Mouse (Mus musculus) megakaryocyte, embryonic 14.5 days (primary cell): ENCODE measurements at regions not wholly inside any gene's neighbourhood (a gene's known extent, or its start where the extent isn't known, plus 50 kb on each side); places are given as distances from the start of the nearest gene placed in this dataset.

Experiments
- H3K27me3 ChIP-seq: replicated peaks from 2 replicates; pipeline ENCODE3; 2012; ENCODE audit warnings: inconsistent platforms
- H3K36me3 ChIP-seq: replicated peaks from 2 replicates; pipeline ENCODE3; 2012; ENCODE audit warnings: low read length, inconsistent platforms, mixed read lengths
- H3K4me1 ChIP-seq: 2 replicates; pipeline ENCODE4 v1.6.1; 2012; ENCODE audit warnings: inconsistent platforms
- H3K4me3 ChIP-seq: replicated peaks from 2 replicates; pipeline ENCODE3; 2012; ENCODE audit warnings: moderate library complexity, mild to moderate bottlenecking, inconsistent platforms
- H3K9me3 ChIP-seq: 2 replicates; pipeline ENCODE4 v1.6.1; 2012; ENCODE audit warnings: inconsistent platforms
- FLI1 ChIP-seq: IDR thresholded peaks from 2 replicates; pipeline ENCODE4 v1.6.1; 2012; ENCODE audit warnings: low read length, inconsistent platforms, mixed read lengths
- GATA1 ChIP-seq: IDR thresholded peaks from 3 replicates; pipeline ENCODE4 v1.6.1; 2012; ENCODE audit warnings: mixed read lengths, low read length, inconsistent platforms, borderline replicate concordance

GRCm38 (mm10) chr10:25118674-25119670 lies 188.7 kb downstream of the Akap7 start:
- H3K4me3 ChIP-seq: peak overlapping the region; percentile 86
- H3K27me3 ChIP-seq: no peaks in the 10 kb centered on the region
- peaks cover 46% of the 10 kb centered on the region for H3K4me1 ChIP-seq
- 0 out of 2 replicates have a peak, but pooled peaks cover 2% of the 10 kb centered on the region for H3K9me3 ChIP-seq
- no peaks in the 10 kb centered on the region for H3K36me3 ChIP-seq
- TF ChIP-seq GATA1 (peak; percentile 23; the same call in 1 of the 3 replicates), FLI1 (no peak)

DNA sequence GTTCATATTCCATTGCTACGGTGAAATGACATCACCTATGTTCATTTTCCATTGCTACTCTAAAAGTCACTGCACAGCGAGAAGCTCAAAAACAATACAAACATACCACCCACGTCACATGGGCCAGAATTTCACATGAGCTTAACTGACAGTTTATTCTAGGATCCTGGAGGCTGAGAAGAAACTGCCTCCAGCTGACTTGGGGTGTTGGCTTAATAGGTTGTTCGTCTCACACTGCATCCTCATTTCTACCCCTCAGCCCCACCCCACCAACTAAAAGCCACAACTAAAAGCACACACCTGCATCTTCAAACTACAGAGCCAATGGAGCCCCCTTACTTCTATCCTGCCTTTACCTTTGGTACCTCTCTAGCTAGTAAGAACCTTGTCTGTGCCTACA lies 187.0 kb upstream of the Arg1 start:
- Histone ChIP-seq H3K36me3 (no peaks in the 10 kb centered on the region), H3K9me3 (0 out of 2 replicates have a peak, but pooled peaks cover 2% of the 10 kb centered on the region), H3K4me3 (no peak overlapping the region), H3K4me1 (peaks cover 31% of the 10 kb centered on the region), H3K27me3 (no peaks in the 10 kb centered on the region)
- TF ChIP-seq FLI1: no peak
- TF ChIP-seq GATA1: no peak

- Histone ChIP-seq H3K4me3 (no peak overlapping the region), H3K27me3 (no peaks in the 10 kb centered on the region), H3K4me1 (peaks cover 14% of the 10 kb centered on the region), H3K9me3 (0 out of 2 replicates have a peak, but pooled peaks cover 2% of the 10 kb centered on the region), H3K36me3 (no peaks in the 10 kb centered on the region)
- TF ChIP-seq GATA1: no peak
- TF ChIP-seq FLI1: no peak
Measured at GRCm38 (mm10) chr10:25112449-25113171, 185.3 kb upstream of the Arg1 start.

GRCm38 (mm10) chr10:25111636-25112422 lies 184.5 kb upstream of the Arg1 start:
- H3K4me1 ChIP-seq: peaks cover 8% of the 10 kb centered on the region; the same call in 1 of the 2 replicates
- no peaks in the 10 kb centered on the region for H3K36me3 ChIP-seq
- H3K9me3 ChIP-seq: 0 out of 2 replicates have a peak, but pooled peaks cover 2% of the 10 kb centered on the region
- no peaks in the 10 kb centered on the region for H3K27me3 ChIP-seq
- no peak overlapping the region for H3K4me3 ChIP-seq
- TF ChIP-seq FLI1 (no peak), GATA1 (no peak)

- no peaks in the 10 kb centered on the region for H3K9me3 ChIP-seq
- no peaks in the 10 kb centered on the region for H3K27me3 ChIP-seq
- H3K36me3 ChIP-seq: no peaks in the 10 kb centered on the region
- no peak overlapping the region for H3K4me3 ChIP-seq
- no peak for TF ChIP-seq FLI1
- TF ChIP-seq GATA1: no peak
- H3K4me1 ChIP-seq: 0 out of 2 replicates have a peak, but pooled peaks cover 5% of the 10 kb centered on the region
Measured at GRCm38 (mm10) chr10:25111181-25111580, 183.9 kb upstream of the Arg1 start.

- Histone ChIP-seq H3K4me1 (no peaks in the 10 kb centered on the region), H3K36me3 (no peaks in the 10 kb centered on the region), H3K27me3 (no peaks in the 10 kb centered on the region), H3K9me3 (no peaks in the 10 kb centered on the region), H3K4me3 (no peak overlapping the region)
- TF ChIP-seq GATA1 (no peak), FLI1 (no peak)
Measured at GRCm38 (mm10) chr10:25098070-25098469, 170.8 kb upstream of the Arg1 start.

- H3K27me3 ChIP-seq: no peaks in the 10 kb centered on the region
- TF ChIP-seq GATA1 (no peak), FLI1 (no peak)
- peaks cover 3% of the 10 kb centered on the region for H3K4me1 ChIP-seq
- peaks cover 11% of the 10 kb centered on the region for H3K9me3 ChIP-seq
- no peak overlapping the region for H3K4me3 ChIP-seq
- H3K36me3 ChIP-seq: no peaks in the 10 kb centered on the region
Measured at GRCm38 (mm10) chr10:25089705-25090386, 162.6 kb upstream of the Arg1 start.

GRCm38 (mm10) chr10:25086745-25087144 lies 159.5 kb upstream of the Arg1 start:
- H3K36me3 ChIP-seq: no peaks in the 10 kb centered on the region
- peaks cover 5% of the 10 kb centered on the region for H3K27me3 ChIP-seq
- H3K4me1 ChIP-seq: peaks cover 3% of the 10 kb centered on the region
- TF ChIP-seq FLI1: no peak
- TF ChIP-seq GATA1: no peak
- H3K9me3 ChIP-seq: peaks cover 14% of the 10 kb centered on the region
- peak overlapping the region; percentile 1 for H3K4me3 ChIP-seq
